Mouse (Mus musculus): ENCODE measurements around the gene Izumo1r. TPM values are rescaled to one million over a fixed set of nuclear protein-coding genes. Genes with fewer than 3 reads are reported as not detected.

Gene Izumo1r
- polyA plus RNA-seq, 1 experiment from 2014 or later: not detected

DNA sequence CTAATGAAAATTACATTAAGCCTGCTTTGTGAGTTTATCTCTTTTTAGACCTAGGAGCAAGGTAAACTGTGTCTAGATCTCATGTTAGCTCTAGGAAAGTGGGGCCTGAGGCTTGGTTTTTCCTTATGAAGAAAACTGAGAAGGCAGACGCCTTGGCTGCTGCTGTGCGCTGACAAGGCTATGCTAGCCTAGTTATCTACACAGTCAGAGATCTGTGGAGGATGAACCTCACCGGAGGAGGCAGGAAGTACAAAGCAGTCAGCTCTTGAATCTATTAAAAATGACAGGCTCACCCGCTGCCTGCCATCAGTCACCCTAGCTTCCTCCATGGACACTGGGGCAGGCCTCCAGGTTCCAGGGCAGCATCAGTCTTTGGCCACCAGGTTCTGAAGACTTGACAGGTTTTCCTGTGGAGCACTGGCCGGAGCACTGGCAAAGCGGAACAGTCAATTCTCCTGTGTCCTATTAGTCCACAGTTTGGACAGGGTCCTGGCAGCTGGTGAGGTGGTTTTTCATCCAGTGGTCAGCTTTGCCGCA is 45.5 kb downstream of the Izumo1r start:
- Histone ChIP-seq H3K4me1 (peaks cover 3% of the 10 kb centered on the region; the same call in 1 of the 2 replicates), H3K4me2 (replicated peaks) (no peak overlapping the region), H3K27me3 (replicated peaks) (peaks cover 46% of the 10 kb centered on the region), H3K9ac (no peak overlapping the region), H3K36me3 (no peaks in the 10 kb centered on the region), H3K9me3 (no peaks in the 10 kb centered on the region), H3K4me3 (no peak overlapping the region), H3K27ac (no peak overlapping the region)
- ATAC-seq (ENCODE audit: low FRiP score, low read depth): no peak
- 76% methylated on average over 7 of the region's 7 CpGs for WGBS

DNA sequence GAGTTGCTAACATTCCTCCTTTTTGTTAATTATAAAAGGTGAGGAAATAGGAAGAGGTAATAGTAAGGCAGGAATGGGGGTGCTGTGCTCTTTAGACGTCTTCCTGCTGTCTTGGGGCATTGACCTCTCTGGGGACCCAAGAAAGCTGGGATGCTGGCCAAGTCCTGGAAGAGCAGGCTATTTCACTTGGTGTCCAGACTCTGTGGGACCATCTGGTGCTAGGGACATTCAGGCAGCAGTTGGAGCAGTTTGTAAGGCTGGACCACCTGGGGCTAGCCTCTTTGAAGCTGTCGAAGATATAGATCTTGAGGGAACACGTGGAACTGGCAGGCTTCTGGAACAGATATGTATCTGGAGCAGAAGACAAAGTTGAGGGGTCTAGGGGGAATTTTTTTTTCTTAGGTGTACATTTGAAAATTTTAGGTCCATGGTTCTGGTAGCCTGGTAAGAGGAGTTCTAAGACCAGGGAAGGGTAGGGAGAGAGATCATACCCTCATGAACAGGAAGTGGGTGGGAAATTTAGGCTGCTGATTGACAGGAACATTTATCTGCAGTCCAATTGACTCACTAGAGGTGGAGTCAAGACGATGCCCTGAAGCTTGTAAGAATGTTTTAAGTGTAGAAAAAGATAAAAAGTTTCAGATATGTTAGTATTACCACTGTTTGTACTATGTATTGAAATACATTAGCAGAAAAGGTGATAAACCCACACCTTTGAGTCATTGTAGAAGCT is 46.7 kb downstream of the Izumo1r start:
- Histone ChIP-seq H3K36me3 (no peaks in the 10 kb centered on the region), H3K9ac (no peak overlapping the region), H3K4me3 (no peak overlapping the region), H3K27ac (no peak overlapping the region), H3K9me3 (no peaks in the 10 kb centered on the region), H3K4me2 (replicated peaks) (no peak overlapping the region), H3K4me1 (peaks cover 3% of the 10 kb centered on the region; the same call in 1 of the 2 replicates), H3K27me3 (replicated peaks) (peaks cover 38% of the 10 kb centered on the region)
- WGBS: 53% methylated on average over 4 of the region's 4 CpGs
- ATAC-seq (ENCODE audit: low FRiP score, low read depth): no peak

DNA sequence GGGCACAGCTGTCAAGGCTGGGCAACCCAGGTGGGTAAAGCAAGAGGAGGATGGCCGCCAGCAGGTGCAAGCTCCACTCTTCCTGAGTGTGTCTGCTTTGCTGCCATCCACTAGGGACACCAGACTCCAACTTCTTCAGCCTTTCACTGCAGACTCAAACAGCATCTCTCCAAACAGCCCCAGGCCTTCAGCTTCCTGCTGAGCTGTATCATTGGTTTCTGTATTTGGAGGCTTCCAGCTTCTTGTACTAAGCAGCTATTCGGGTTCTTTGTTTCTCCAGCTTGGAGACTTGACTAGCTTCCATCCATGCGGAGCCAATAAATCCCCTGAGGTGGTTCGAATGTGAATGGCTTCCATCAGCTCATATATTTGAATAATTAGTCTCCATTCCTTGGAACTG is 49.2 kb downstream of the Izumo1r start:
- Histone ChIP-seq H3K9ac (no peak overlapping the region), H3K27me3 (replicated peaks) (peaks cover 14% of the 10 kb centered on the region), H3K9me3 (no peaks in the 10 kb centered on the region), H3K36me3 (no peaks in the 10 kb centered on the region), H3K4me2 (replicated peaks) (no peak overlapping the region), H3K4me1 (0 out of 2 replicates have a peak, but pooled peaks cover under 1% of the 10 kb centered on the region), H3K27ac (no peak overlapping the region), H3K4me3 (no peak overlapping the region)
- WGBS: 60% methylated on average over 4 of the region's 4 CpGs
- ATAC-seq (ENCODE audit: low FRiP score, low read depth): no peak

DNA sequence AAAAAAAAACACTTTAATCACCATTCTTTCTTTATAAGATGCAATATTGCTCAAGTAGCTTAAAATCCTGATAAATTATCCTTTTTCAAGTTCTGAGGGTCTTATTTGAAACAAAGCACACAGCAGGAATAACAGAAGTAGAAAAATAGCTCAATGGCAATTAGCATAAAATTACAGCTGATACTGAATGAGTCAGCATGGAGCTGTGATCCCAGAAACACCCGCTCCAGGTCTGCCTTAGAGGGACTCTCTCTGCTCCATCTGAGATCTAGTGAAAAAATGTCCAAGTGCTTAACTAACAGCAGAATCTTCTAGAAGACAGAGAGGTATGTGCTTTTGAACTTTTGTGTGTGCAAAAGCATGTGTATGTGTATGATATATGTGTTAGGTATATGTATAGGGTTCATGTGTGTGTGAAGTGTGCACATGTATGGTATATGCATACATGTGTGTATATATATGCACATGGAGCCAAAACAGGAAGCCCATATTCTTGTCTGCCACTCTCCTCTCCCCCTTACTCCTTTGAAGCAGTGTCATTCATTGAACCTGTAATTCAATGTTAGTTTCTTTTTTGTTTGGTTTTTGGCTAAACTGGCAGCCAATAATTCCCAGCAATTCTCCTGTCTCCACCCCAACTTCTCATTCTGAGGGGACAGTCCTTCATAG is 55.3 kb downstream of the Izumo1r start:
- no peak for ATAC-seq (ENCODE audit: low FRiP score, low read depth)
- Histone ChIP-seq H3K36me3 (no peaks in the 10 kb centered on the region), H3K9me3 (no peaks in the 10 kb centered on the region), H3K27ac (no peak overlapping the region), H3K4me2 (replicated peaks) (no peak overlapping the region), H3K9ac (no peak overlapping the region), H3K4me3 (no peak overlapping the region), H3K4me1 (no peaks in the 10 kb centered on the region), H3K27me3 (replicated peaks) (no peaks in the 10 kb centered on the region)
- 86% methylated on average over 1 of the region's 1 CpGs for WGBS

DNA sequence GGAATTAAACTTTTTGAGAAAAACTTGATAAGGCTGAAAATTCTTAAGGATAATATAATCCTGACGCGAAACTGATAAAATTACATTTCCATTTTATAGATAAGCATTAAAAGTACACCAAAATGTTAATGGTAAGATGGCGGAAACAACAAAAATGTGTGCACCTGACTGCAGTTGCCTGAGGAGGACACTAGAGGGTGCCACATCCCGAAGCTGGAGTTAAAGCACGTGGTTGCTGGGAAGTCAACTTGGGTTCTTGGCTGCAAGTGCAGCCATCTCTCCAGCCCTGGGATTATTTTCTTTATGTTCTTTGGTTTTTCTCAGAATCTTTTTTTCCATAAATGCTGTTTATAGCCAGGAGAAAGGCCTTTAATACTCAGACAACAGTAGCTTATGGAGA is 57.3 kb downstream of the Izumo1r start:
- Histone ChIP-seq H3K9ac (no peak overlapping the region), H3K36me3 (no peaks in the 10 kb centered on the region), H3K9me3 (no peaks in the 10 kb centered on the region), H3K4me2 (replicated peaks) (no peak overlapping the region), H3K4me1 (no peaks in the 10 kb centered on the region), H3K27me3 (replicated peaks) (no peaks in the 10 kb centered on the region), H3K27ac (no peak overlapping the region), H3K4me3 (no peak overlapping the region)
- 49% methylated on average over 5 of the region's 5 CpGs for WGBS
- ATAC-seq (ENCODE audit: low FRiP score, low read depth): no peak

DNA sequence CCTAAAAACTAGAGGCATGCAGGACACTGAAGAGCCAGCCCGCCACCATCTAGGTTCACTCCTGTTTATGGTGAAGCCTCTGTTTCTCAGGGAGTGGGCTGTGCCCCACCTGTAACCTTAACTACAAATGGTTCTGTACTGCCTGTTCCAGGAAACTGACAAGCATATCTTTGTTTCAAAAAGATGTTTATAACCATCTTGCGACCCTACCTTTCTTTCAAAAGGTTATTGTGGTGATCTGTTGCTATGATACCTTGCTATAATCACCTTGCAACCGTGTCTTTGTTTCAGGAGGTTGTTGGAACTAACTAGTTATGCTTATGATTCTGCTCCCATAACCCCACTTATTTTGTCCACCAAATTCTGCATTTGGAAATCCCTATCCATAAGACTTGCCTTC is 59.8 kb downstream of the Izumo1r start:
- Histone ChIP-seq H3K9me3 (no peaks in the 10 kb centered on the region), H3K27me3 (replicated peaks) (no peaks in the 10 kb centered on the region), H3K4me3 (no peak overlapping the region), H3K36me3 (no peaks in the 10 kb centered on the region), H3K27ac (no peak overlapping the region), H3K9ac (no peak overlapping the region), H3K4me1 (0 out of 2 replicates have a peak, but pooled peaks cover 3% of the 10 kb centered on the region), H3K4me2 (replicated peaks) (no peak overlapping the region)
- 90% methylated on average over 3 of the region's 3 CpGs for WGBS
- no peak for ATAC-seq (ENCODE audit: low FRiP score, low read depth)

DNA sequence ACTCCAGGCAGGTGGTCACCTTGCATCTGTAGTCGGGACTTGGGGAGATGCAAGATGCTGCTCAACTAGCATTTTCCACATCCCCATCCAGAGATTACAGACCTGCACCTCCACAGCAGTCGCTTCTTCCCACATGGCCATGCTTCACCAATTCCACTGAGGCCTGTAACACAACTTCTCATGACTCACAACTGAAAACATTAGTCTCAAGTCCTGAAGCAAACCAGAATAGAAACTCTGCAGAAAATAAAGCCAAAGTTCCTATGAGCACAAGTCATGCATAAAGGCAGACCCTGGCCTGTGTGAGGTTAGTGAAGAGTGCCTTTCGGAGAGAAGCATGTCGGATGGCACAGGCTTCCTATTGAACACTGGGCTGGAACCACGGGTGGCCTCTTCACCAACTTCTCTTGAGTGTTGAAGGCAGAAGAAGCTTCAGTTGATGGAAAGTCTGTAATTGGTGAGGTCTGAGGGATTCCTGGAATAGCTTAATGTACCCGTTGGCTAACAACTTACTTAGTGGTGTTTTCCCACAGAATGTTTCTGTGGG is 60.4 kb downstream of the Izumo1r start:
- 0 out of 2 replicates have a peak, but pooled peaks cover 3% of the 10 kb centered on the region for H3K4me1 ChIP-seq
- ATAC-seq (ENCODE audit: low FRiP score, low read depth): no peak
- WGBS: 95% methylated on average over 6 of the region's 6 CpGs
- H3K9ac ChIP-seq: no peak overlapping the region
- H3K27me3 ChIP-seq (replicated peaks): no peaks in the 10 kb centered on the region
- no peak overlapping the region for H3K4me3 ChIP-seq
- no peaks in the 10 kb centered on the region for H3K9me3 ChIP-seq
- H3K27ac ChIP-seq: no peak overlapping the region
- no peaks in the 10 kb centered on the region for H3K36me3 ChIP-seq
- no peak overlapping the region for H3K4me2 ChIP-seq (replicated peaks)

DNA sequence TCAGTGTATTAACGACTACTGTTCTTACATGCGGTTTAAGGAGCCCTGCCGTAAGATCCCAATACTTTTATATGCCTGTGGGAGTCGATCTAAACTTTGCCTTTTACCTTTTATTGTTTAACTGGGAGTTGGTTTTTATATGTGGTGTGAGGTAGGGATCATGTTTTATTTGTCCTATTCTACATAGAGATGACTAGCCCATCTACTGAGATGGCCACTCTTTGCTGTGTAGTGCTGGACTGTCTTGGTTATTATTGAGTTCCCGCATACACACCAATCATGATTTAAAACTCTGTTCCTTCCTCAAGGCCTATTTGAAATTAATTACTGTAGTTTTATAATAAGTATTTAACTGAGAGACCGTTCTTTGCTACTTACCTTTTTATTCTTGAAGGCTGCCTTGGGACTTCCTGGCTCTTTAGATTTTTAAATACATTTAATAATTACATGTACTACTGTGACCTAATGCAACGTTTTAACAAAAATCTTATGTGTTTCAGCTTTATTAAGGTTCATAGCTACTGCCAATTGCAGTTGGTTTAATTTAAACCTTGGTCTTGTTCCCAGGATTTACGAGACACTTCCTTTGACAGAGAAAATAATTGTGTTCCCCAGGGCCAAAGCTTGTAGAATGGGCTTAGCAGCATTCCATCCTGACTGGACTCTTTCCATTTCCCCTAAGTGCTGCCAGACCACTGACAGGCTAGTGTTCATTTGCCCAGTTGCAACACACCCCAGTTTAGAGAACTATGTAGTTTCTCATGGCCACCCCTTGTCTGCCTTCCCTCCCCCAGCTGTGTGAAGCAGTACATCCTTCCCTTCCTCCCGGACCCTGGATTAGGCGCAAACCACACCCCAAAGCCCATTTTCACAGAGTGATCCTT is 61.6 kb downstream of the Izumo1r start:
- no peak overlapping the region for H3K27ac ChIP-seq
- no peak overlapping the region for H3K4me3 ChIP-seq
- H3K27me3 ChIP-seq (replicated peaks): no peaks in the 10 kb centered on the region
- ATAC-seq (ENCODE audit: low FRiP score, low read depth): no peak
- 83% methylated on average over 10 of the region's 10 CpGs for WGBS
- H3K9me3 ChIP-seq: no peaks in the 10 kb centered on the region
- H3K36me3 ChIP-seq: no peaks in the 10 kb centered on the region
- H3K4me2 ChIP-seq (replicated peaks): no peak overlapping the region
- no peak overlapping the region for H3K9ac ChIP-seq
- 0 out of 2 replicates have a peak, but pooled peaks cover 3% of the 10 kb centered on the region for H3K4me1 ChIP-seq

DNA sequence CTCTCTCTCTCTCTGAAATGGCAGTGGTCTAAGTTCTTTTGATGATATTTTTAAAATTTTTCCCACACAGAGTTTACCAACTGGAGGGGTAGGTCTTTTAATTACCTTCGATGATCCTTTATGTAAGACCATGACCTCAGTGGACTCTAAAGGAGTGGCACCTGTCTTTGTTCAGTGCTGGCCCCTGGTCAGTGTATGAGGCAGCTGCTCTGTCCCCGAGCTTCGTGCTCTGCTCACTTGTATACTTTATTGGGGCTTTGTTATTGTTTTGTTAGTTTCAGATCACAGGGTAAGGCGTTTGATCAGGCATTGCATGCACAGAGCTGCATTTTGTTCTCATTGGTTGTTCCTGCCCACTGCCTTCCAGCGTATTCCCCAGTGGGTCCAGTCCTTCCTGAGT is 63.8 kb downstream of the Izumo1r start:
- ATAC-seq (ENCODE audit: low FRiP score, low read depth): 0 out of 2 replicates have a peak, but pooled peaks have one; percentile 39
- H3K4me2 ChIP-seq (replicated peaks): no peak overlapping the region
- H3K4me1 ChIP-seq: 0 out of 2 replicates have a peak, but pooled peaks cover 3% of the 10 kb centered on the region
- no peaks in the 10 kb centered on the region for H3K9me3 ChIP-seq
- no peaks in the 10 kb centered on the region for H3K27me3 ChIP-seq (replicated peaks)
- no peak overlapping the region for H3K27ac ChIP-seq
- no peak overlapping the region for H3K4me3 ChIP-seq
- peaks cover 15% of the 10 kb centered on the region for H3K36me3 ChIP-seq
- 81% methylated on average over 5 of the region's 5 CpGs for WGBS
- no peak overlapping the region for H3K9ac ChIP-seq

DNA sequence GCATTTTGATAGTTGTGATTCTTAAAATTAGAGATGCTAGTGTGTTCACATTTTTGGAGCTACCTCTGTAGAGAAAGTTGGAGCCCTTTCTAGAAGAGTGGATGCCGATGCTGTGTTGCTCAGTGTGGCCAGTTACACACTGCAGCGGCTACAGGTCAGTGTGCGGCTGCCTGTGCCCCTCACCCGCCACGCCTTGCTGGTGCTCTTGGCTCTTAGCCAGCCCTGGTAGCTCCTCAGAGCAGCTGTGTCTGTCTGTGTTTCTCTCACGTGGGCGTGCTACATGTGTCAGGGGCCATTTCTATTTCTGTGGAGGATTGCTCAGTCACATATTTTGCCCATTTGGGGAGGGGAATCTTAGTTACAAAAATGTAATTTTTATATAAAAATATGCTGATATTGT is 64.2 kb downstream of the Izumo1r start:
- Histone ChIP-seq H3K4me2 (replicated peaks) (no peak overlapping the region), H3K9ac (no peak overlapping the region), H3K36me3 (peaks cover 20% of the 10 kb centered on the region), H3K4me1 (0 out of 2 replicates have a peak, but pooled peaks cover 3% of the 10 kb centered on the region), H3K27me3 (replicated peaks) (no peaks in the 10 kb centered on the region), H3K4me3 (no peak overlapping the region), H3K27ac (no peak overlapping the region), H3K9me3 (no peaks in the 10 kb centered on the region)
- ATAC-seq (ENCODE audit: low FRiP score, low read depth): peak; percentile 82
- WGBS: 54% methylated on average over 7 of the region's 7 CpGs

Measured in neural tube, embryonic 12.5 days (tissue).